Mouse (Mus musculus) NIH3T3 (cell line): ENCODE measurements around the gene Mxra8.

Source experiments
- DNase-seq: peaks from one replicate; pipeline ENCODE4 v3.0.0-alpha.2; 2012; ENCODE audit warnings: low read depth

Gene Mxra8

GRCm38 (mm10) chr4:155863001-155863400 is 23.5 kb downstream of the Mxra8 start, which contains the start of gene Tas1r3:
Gene Tas1r3, minus strand, starts transcription at chr4:155863362.
- no peak for DNase-seq

GRCm38 (mm10) chr4:155868614-155869298 is 29.3 kb downstream of the Mxra8 start:
- peak; percentile 49 for DNase-seq

DNA sequence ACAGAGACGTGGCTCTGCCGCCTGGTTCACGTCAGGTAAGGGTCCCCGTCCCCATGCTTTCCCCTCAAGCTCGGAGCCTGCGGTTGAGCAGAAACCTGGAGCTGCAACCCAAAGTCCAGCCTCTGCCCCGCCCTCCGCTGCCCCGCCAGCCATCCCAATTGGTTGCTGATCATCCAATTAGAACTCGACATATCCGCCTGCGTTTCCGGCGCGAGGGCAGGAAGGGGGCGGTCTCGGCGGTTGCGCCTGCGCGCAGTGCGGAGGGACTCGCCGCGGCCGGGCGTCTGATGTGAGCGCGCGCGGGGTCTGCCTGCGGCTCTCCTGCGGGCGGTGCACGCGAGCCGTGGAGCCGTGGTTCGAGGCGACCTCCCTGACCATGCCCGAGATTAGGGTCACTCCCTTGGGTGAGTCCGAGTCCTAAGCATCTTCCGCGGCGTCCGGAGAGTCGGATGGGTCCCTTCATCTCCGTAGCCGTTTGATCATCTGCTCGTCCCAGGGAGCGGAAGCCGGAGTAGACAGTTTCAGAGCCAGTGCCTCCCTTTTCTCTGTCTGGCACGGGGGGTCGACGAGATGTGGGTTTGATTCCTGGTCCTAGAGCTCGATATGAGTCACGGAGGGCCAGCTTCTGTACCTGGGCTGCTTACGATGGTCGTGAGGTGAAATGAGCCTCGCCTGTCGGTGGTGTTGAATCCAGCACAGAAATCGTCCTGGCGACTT is 30.0 kb downstream of the Mxra8 start, which contains the start of the genes Cptp and Ints11:
Gene Cptp, minus strand, starts transcription at position 124 of the 717 bp plus-strand sequence.
Gene Ints11, plus strand, starts transcription at position 230 of the 717 bp plus-strand sequence.
- peak; percentile 96 for DNase-seq

DNA sequence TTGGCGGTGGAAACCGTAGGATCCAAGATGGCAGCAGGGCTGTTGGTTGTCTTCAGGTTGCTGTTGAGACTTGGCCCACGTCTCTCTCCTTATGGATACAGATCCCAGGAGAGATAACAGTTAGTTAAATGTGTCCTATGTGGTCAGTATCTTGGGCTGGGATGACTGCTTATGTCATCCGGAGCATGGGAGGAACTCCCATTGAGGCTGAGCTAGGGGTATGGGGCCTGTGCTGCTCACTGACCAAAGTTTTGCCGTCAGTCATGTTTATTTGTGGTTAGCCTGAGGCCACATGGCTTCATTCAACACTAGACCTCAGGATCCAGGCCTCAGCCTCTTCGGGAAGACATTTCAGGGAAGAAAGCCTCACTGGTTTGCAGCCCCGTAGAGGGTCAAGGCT is 31.9 kb downstream of the Mxra8 start:
- DNase-seq = peak; percentile 42

GRCm38 (mm10) chr4:155883587-155883986 is 44.1 kb downstream of the Mxra8 start:
- DNase-seq = no peak

- DNase-seq = no peak
Observed at GRCm38 (mm10) chr4:155886330-155886729, 46.9 kb downstream of the Mxra8 start.

DNA sequence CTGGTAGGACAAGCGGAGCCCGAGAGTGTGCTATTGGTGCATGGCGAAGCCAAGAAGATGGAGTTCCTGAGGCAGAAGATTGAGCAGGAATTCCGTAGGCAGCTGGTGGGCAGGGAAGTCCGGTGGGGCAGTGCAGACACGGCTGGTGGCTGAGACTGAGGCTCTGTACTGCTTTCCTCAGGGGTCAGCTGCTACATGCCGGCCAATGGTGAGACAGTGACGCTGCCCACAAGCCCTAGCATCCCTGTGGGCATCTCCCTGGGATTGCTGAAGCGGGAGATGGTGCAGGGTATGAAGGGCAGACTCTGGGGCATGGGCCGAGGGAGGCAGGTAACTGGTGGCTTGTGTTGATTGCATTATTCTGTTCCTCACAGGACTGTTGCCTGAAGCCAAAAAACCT is 48.2 kb downstream of the Mxra8 start:
- no peak for DNase-seq

DNA sequence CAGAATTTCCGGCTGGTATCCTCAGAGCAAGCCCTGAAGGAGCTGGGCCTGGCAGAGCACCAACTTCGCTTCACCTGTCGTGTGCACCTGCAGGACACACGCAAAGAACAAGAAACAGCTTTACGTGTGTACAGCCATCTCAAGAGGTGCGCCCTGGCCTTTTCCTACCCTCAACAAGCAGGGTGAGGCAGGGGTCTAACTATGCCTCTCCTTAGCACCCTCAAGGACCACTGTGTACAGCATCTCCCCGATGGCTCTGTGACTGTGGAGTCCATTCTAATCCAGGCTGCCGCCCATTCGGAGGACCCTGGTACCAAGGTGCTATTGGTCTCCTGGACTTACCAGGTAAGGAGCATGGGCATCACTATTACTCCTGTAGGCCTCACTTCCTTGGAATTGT is 48.7 kb downstream of the Mxra8 start:
- no peak for DNase-seq

DNA sequence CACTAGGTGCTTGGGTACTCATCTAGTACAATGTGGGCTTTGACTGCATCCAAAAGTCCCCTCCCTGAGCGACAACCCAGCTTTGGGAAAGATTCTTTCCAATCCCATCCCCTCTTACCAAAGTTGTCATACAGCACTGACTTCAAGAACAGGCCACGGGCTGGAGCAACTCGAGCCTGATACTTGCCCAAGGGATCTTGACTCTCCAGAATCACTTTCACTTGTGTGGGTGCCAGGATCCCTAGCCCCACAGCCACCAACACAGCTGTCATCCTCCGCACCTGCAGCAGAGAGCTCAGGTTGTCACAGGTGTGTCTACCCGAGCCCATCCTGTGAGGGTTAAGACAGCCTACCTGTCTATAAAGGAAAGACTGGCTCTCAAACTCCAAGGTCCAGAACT is 49.8 kb downstream of the Mxra8 start:
- no peak for DNase-seq

- no peak for DNase-seq
Observed at GRCm38 (mm10) chr4:155891011-155891471, 51.6 kb downstream of the Mxra8 start.

DNA sequence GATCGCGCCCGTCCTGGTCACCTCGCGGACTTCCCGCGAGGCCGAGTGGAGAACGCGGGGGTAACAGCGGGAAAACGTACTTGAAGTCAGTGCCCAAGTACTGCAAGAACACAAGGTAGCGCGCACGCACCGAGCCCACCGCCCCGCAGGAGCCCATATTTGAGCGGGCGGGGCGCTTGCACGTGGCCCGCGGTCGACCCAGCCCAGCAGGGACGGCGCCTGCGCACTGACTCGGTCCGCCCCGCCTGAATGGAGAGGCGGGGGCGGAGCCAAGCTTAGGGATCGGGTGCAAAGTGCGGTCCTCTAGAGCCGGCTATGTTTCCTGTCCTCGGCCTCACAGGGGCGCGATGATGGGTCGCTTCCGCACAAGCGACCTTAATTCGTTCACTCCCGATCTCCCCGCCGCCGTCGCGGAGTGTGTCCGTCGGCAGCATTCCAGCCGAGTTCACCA is 52.1 kb downstream of the Mxra8 start, which contains the start of the genes Pusl1 and Acap3:
Gene Pusl1, minus strand, starts transcription at position 231 of the 451 bp plus-strand sequence.
Gene Acap3, plus strand, starts transcription at position 272 of the 451 bp plus-strand sequence.
- peak; percentile 96 for DNase-seq

DNA sequence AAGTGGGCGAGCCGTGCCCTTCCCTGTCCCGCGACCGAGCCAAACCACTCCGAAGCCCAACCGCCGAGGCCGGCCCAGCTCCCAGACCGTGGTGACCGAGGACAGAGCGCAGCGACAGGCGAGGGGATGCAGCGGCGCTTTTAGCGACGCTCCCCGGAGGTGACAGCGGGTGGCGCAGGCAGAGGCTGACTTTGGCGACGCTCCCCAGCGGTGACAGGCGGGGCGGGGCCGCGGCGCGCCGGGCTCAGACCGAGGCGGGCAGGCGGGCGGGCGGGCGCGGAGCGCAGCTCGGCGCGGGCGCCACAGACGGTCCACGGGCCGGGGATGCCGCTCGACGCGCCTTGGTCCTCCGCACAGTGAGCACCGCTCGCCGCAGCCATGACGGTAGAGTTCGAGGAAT is 52.5 kb downstream of the Mxra8 start:
- peak; percentile 84 for DNase-seq

DNA sequence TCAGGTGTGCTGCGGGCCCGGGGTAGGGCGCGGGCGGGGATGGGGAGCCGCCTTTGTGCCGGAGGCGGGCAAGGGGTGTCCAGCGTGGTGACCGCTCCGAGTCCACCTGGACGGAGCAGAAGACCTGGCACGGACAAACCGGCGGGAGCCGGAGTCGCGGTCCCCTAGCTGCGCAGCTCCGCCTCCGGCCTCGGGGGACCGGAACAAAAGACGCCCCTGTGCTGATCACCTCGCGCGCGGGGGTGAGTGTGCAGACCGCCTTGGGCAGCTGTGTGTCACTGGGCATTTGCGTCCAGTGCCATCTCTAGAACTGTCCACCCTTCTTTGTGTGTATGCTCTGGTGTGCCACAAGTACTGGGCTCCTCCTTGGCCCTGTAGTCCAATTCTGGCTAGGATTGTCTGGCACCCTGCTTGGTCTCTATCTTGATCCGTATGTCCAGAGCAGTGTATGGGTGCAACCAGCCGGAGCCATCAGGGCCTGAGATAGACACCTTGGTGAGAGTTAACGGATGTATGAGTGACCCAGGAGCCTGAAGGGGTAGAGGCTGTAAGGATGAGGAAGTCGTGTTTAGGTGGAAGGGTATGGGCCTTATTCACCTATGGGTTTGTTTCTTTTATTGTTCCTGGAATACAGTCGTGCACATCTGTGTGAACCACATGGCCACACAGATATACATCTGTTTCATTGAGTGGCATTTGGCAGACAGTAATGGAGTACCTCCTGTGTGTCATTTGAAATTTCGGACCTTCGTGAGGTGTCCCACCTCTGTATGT is 53.1 kb downstream of the Mxra8 start:
- DNase-seq = no peak

DNA sequence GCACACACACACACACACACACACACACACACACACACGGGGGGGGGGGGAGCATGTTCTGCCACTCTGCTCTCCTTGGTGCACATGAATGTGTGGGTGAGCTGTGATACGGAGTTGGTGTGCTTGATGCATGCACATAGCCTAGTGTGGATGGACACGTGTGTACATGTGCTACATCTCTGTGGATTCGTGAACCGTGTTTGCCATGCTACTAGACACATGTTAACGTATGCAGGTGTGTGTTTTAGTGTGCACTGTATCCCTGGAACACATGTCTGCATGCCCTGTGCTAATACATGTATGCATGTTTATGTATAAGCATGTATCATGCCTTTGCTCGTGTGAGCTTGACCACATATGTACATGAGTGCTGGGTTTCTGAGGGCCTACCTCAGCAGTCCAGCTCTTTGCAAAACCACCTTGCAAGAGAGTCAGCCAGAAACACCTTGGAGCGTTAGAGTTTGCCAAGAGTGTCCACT is 53.8 kb downstream of the Mxra8 start:
- no peak for DNase-seq
